Mouse (Mus musculus) CH12.LX (cell line): ENCODE measurements around the gene Tubgcp6. TPM values are rescaled to one million over a fixed set of nuclear protein-coding genes. Genes with fewer than 3 reads are reported as not detected.

Experiments used
- DNase-seq: peaks from one replicate; pipeline ENCODE4 v3.0.0-alpha.2; 2013; ENCODE audit errors: extremely low read depth
- H3K27ac ChIP-seq: 2 replicates; pipeline ENCODE4 v1.5.1; 2012; ENCODE audit warnings: low read depth, mild to moderate bottlenecking, control low read depth, moderate library complexity; ENCODE audit not compliant: insufficient read depth
- H3K27me3 ChIP-seq: replicated peaks from 2 replicates; pipeline ENCODE3; 2012; ENCODE audit warnings: inconsistent platforms
- H3K36me3 ChIP-seq, 2 experiments: replicated peaks in 1 of 2; 2 replicates each; pipeline versions ENCODE3 to v1.6.1; 2012; ENCODE audit warnings: inconsistent platforms in 1 of 2, low read length in 1 of 2, mild to moderate bottlenecking in 1 of 2, mixed read lengths in 1 of 2, moderate library complexity in 1 of 2; ENCODE audit not compliant: control insufficient read depth in 1 of 2, insufficient read depth in 1 of 2
- H3K4me1 ChIP-seq, 2 experiments: 2 replicates each; pipeline ENCODE4 v1.6.1; 2012; ENCODE audit warnings: inconsistent platforms in 1 of 2, moderate library complexity in 1 of 2; ENCODE audit not compliant: insufficient read depth in 2 of 2, control insufficient read depth in 1 of 2
- H3K4me2 ChIP-seq: 2 replicates; pipeline ENCODE4 v1.6.1; 2012; ENCODE audit warnings: low read depth, mild to moderate bottlenecking, control low read depth; ENCODE audit not compliant: poor library complexity, insufficient read depth, severe bottlenecking
- H3K4me3 ChIP-seq, 3 experiments: fragments of 150-350 bp in 1 of 3; sonication (generic) in 1 of 3; replicated peaks in 1 of 3; 2 replicates each; pipeline versions ENCODE3 to v1.5.1; 2011 to 2012; ENCODE audit warnings: low read depth in 2 of 3, low read length in 2 of 3, mild to moderate bottlenecking in 2 of 3, moderate library complexity in 2 of 3, control low read depth in 1 of 3, improper control_type of control experiment in 1 of 3, inconsistent platforms in 1 of 3, mixed read lengths in 1 of 3; ENCODE audit not compliant: poor library complexity in 1 of 3
- H3K79me2 ChIP-seq: replicated peaks from 2 replicates; pipeline ENCODE4 v1.6.1; 2012; ENCODE audit warnings: mild to moderate bottlenecking, moderate library complexity; ENCODE audit not compliant: control insufficient read depth, poor library complexity, insufficient read depth, severe bottlenecking; ENCODE audit errors: extremely low read depth
- H3K9ac ChIP-seq: 2 replicates; pipeline ENCODE4 v1.6.1; 2012; ENCODE audit warnings: low read depth, mild to moderate bottlenecking, control low read depth, moderate library complexity; ENCODE audit not compliant: insufficient read depth
- H3K9me3 ChIP-seq: replicated peaks from 2 replicates; pipeline ENCODE3; 2012; ENCODE audit warnings: low read length, inconsistent platforms, mixed read lengths
- BHLHE40 ChIP-seq: IDR thresholded peaks from 2 replicates; pipeline ENCODE4 v1.6.1; 2011; ENCODE audit warnings: mild to moderate bottlenecking, low read depth, low read length, improper control_type of control experiment
- CTCF ChIP-seq, 2 experiments: IDR thresholded peaks in 1 of 2; conservative IDR thresholded peaks in 1 of 2; 2 replicates each; pipeline ENCODE4 v1.5.1; 2011 to 2012; ENCODE audit warnings: low read depth in 2 of 2, low read length in 2 of 2, improper control_type of control experiment in 1 of 2, inconsistent platforms in 1 of 2, mild to moderate bottlenecking in 1 of 2, moderate library complexity in 1 of 2
- ELF1 ChIP-seq: IDR thresholded peaks from 2 replicates; pipeline ENCODE4 v1.6.1; 2014; ENCODE audit warnings: low read depth, mild to moderate bottlenecking, inconsistent platforms, low read length, improper control_type of control experiment
- EP300 ChIP-seq: IDR thresholded peaks from 2 replicates; pipeline ENCODE4 v1.6.1; 2011; ENCODE audit warnings: low read length, improper control_type of control experiment
- GABPA ChIP-seq: IDR thresholded peaks from 2 replicates; pipeline ENCODE4 v1.6.1; 2012; ENCODE audit warnings: low read depth, low read length, improper control_type of control experiment, inconsistent platforms; ENCODE audit not compliant: insufficient replicate concordance
- HCFC1 ChIP-seq: IDR thresholded peaks from 2 replicates; pipeline ENCODE4 v1.6.1; 2012; ENCODE audit warnings: low read depth, mild to moderate bottlenecking, inconsistent platforms, low read length, improper control_type of control experiment
- IRF4 ChIP-seq: IDR thresholded peaks from 2 replicates; pipeline ENCODE4 v1.6.1; 2014; ENCODE audit warnings: low read depth, mild to moderate bottlenecking, inconsistent platforms, low read length, improper control_type of control experiment
- KAT2A ChIP-seq: IDR thresholded peaks from 2 replicates; pipeline ENCODE4 v1.6.1; 2012; ENCODE audit warnings: low read length, improper control_type of control experiment, inconsistent platforms; ENCODE audit not compliant: insufficient replicate concordance
- MAFK ChIP-seq: IDR thresholded peaks from 2 replicates; pipeline ENCODE4 v1.6.1; 2011; ENCODE audit warnings: low read length, improper control_type of control experiment; ENCODE audit not compliant: insufficient replicate concordance
- MAX ChIP-seq: IDR thresholded peaks from 2 replicates; pipeline ENCODE4 v1.6.1; 2011; ENCODE audit warnings: low read length, improper control_type of control experiment
- MEF2A ChIP-seq: IDR thresholded peaks from 2 replicates; pipeline ENCODE4 v1.6.1; 2014; ENCODE audit warnings: low read depth, mild to moderate bottlenecking, inconsistent platforms, low read length, improper control_type of control experiment, borderline replicate concordance
- MXI1 ChIP-seq: IDR thresholded peaks from 2 replicates; pipeline ENCODE4 v1.6.1; 2011; ENCODE audit warnings: mild to moderate bottlenecking, low read depth, low read length, improper control_type of control experiment
- MYC ChIP-seq: IDR thresholded peaks from 2 replicates; pipeline ENCODE4 v1.6.1; 2011; ENCODE audit warnings: low read depth, mild to moderate bottlenecking, improper control_type of control experiment, low read length
- PAX5 ChIP-seq: IDR thresholded peaks from 2 replicates; pipeline ENCODE4 v1.6.1; 2012; ENCODE audit warnings: low read length, inconsistent platforms, mixed read lengths
- POLR2A ChIP-seq: IDR thresholded peaks from 2 replicates; pipeline ENCODE4 v1.6.1; 2011; ENCODE audit warnings: low read depth, mild to moderate bottlenecking, improper control_type of control experiment, low read length
- RCOR1 ChIP-seq: conservative IDR thresholded peaks from 2 replicates; pipeline ENCODE4 v1.6.1; 2012; ENCODE audit warnings: low read depth, mild to moderate bottlenecking, inconsistent platforms, low read length, improper control_type of control experiment
- TCF12 ChIP-seq: IDR thresholded peaks from 2 replicates; pipeline ENCODE4 v1.6.1; 2014; ENCODE audit warnings: low read depth, mild to moderate bottlenecking, inconsistent platforms, low read length, improper control_type of control experiment
- UBTF ChIP-seq: IDR thresholded peaks from 2 replicates; pipeline ENCODE4 v1.6.1; 2012; ENCODE audit warnings: low read depth, mild to moderate bottlenecking, inconsistent platforms, low read length, improper control_type of control experiment, moderate library complexity
- USF1 ChIP-seq: IDR thresholded peaks from 2 replicates; pipeline ENCODE4 v1.6.1; 2014; ENCODE audit warnings: low read depth, mild to moderate bottlenecking, inconsistent platforms, low read length, improper control_type of control experiment
- USF2 ChIP-seq: conservative IDR thresholded peaks from 2 replicates; pipeline ENCODE4 v1.6.1; 2011; ENCODE audit warnings: low read depth, low read length, improper control_type of control experiment
- ZC3H11A ChIP-seq: IDR thresholded peaks from 2 replicates; pipeline ENCODE4 v1.6.1; 2012; ENCODE audit warnings: low read depth, mild to moderate bottlenecking, inconsistent platforms, low read length, improper control_type of control experiment
- ZKSCAN1 ChIP-seq: IDR thresholded peaks from 2 replicates; pipeline ENCODE4 v1.6.1; 2012; ENCODE audit warnings: low read depth, inconsistent platforms, low read length, improper control_type of control experiment, borderline replicate concordance
- ZMIZ1 ChIP-seq: IDR thresholded peaks from 2 replicates; pipeline ENCODE4 v1.6.1; 2012; ENCODE audit warnings: low read depth, mild to moderate bottlenecking, inconsistent platforms, low read length, improper control_type of control experiment
- ZNF384 ChIP-seq: IDR thresholded peaks from 2 replicates; pipeline ENCODE4 v1.6.1; 2012; ENCODE audit warnings: low read depth, low read length, improper control_type of control experiment, inconsistent platforms
- dilution Hi-C: fragments of 300-500 bp; cut with MboI; formaldehyde crosslinking; loops from 2 replicates; pipeline ENCODE4 v1.14.3; 2020; ENCODE audit warnings: low sequenced_read_pairs; ENCODE audit not compliant: extremely low pct_unique_long_range_greater_than_20kb, extremely low pct_ligation_motif_present
- in situ Hi-C: fragments of 300-500 bp; cut with MboI; formaldehyde crosslinking; loops from 3 replicates; pipeline ENCODE4 v1.14.3; 2019; ENCODE audit warnings: low sequenced_read_pairs, low pct_ligation_motif_present, low pct_unique_long_range_greater_than_20kb, mixed read lengths
- polyA plus RNA-seq: library from polyadenylated mRNA; unstranded; fragments of >175 nt; gene quantifications from 2 replicates; pipeline ENCODE4 v1.2.1, GENCODE M21; 2012; ENCODE audit warnings: low read depth; ENCODE audit not compliant: insufficient read length
- total RNA-seq, 2 experiments: library from RNA; depleted of rRNA; stranded (reverse); fragments of 300-350 nt in 1 of 2; fragments of >200 nt in 1 of 2; gene quantifications; 2 replicates each; pipeline ENCODE4 v1.2.3; 2012 to 2014

Tubgcp6 gene
- total and polyA plus RNA-seq, 3 experiments: 12.7 to 17.0 (median 13.3) TPM

DNA sequence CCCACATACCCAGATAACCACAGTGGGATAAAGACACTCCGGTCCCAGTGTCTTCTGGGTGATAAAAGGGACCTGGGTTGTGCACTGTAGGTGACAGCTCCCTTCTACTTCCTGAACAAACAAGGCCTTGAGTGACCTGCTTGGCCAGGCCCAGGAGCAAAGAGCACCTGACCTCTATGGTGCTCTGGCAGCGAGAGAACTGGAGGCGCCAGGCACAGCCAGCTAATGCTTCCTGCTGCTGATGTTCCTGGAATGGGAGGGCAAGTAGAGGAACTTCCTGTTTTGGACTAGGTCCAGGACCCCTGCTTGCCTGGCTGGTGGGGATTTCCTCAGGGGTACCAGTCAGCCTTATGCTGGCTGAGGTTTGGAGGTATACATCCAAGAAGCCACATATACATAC lies 47.2 kb upstream of the Tubgcp6 start:
- in situ Hi-C loops (loop anchor here (5.0 kb wide), 1 partner anchor 37 kb away; no protein-coding TSS in a partner anchor), dilution Hi-C loops (no loop called here)
- Histone ChIP-seq H3K4me3 (no peak overlapping the region), H3K4me1 (peaks cover 11 to 51% of the 10 kb centered on the region in 2 experiments; a peak in 3 of 4 replicates), H3K9me3 (no peaks in the 10 kb centered on the region), H3K36me3 (peaks cover 19 to 27% of the 10 kb centered on the region in 2 experiments), H3K4me2 (no peak overlapping the region), H3K27ac (no peak overlapping the region)
- no peak for DNase-seq
- TF ChIP-seq ZMIZ1: no peak
- no peak for TF ChIP-seq PAX5
- TF ChIP-seq ZC3H11A: no peak
- no peak for TF ChIP-seq USF2
- no peak for TF ChIP-seq EP300
- TF ChIP-seq GABPA: no peak
- TF ChIP-seq POLR2A: no peak
- TF ChIP-seq ZKSCAN1: no peak
- no peak for TF ChIP-seq ZNF384
- no peak for TF ChIP-seq USF1
- TF ChIP-seq MEF2A: no peak
- no peak for TF ChIP-seq MXI1
- no peak for TF ChIP-seq TCF12
- no peak for TF ChIP-seq MAFK
- no peak for TF ChIP-seq BHLHE40
- TF ChIP-seq CTCF (conservative IDR thresholded peaks at IDR 0.05 in 1 of 2, IDR thresholded peaks at IDR 0.05 in 1 of 2; ENCODE audit: low read depth in 2 of 2, low read length in 2 of 2): no peak
- no peak for TF ChIP-seq HCFC1
- no peak for TF ChIP-seq KAT2A
- TF ChIP-seq UBTF: no peak
- TF ChIP-seq MYC: no peak
- TF ChIP-seq, all 38 proteins: peak for 0
- no peaks in the 10 kb centered on the region for H3K79me2 ChIP-seq
- peaks cover 1% of the 10 kb centered on the region for H3K27me3 ChIP-seq
- no peak overlapping the region for H3K9ac ChIP-seq

DNA sequence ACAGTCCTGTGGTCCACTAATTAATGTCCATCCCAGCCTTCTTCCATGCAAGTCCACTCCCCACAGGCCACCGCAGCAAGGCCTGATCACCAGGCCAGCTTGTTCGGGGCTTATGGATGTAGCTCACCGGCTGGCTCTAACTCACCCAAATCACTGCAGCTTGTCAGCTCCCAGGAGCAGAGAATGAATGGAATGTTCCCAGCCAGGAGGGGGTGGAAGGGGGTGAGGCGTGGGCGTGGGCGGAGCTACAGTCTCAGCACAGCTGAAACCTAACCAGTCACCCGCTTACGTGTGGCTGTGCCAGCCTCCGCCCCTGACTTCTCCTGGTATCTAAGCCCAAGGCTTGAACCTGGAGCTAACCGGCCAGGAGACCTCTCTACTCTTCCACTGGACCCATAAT lies 46.5 kb upstream of the Tubgcp6 start:
- dilution Hi-C loops: no loop called here
- Histone ChIP-seq H3K79me2 (no peaks in the 10 kb centered on the region), H3K27ac (no peak overlapping the region), H3K27me3 (peaks cover 1% of the 10 kb centered on the region), H3K4me2 (no peak overlapping the region), H3K9me3 (no peaks in the 10 kb centered on the region), H3K4me1 (peaks cover 11 to 57% of the 10 kb centered on the region in 2 experiments; a peak in 3 of 4 replicates), H3K4me3 (no peak overlapping the region)
- in situ Hi-C loops: no loop called here
- no peak for DNase-seq
- TF ChIP-seq ZKSCAN1 (no peak), HCFC1 (no peak), MAFK (no peak), PAX5 (no peak), USF1 (no peak), TCF12 (no peak), ZNF384 (no peak), RCOR1 (no peak), ELF1 (no peak), KAT2A (no peak), GABPA (no peak), ZMIZ1 (no peak), IRF4 (no peak), MAX (no peak), MEF2A (no peak)
- TF ChIP-seq, all 38 proteins: peak for 0
- H3K36me3 ChIP-seq: peaks cover 23 to 29% of the 10 kb centered on the region in 2 experiments
- H3K9ac ChIP-seq: no peak overlapping the region
